Mouse (Mus musculus) hematopoietic stem cell, adult 5-6 weeks (primary cell): Measurements from ENCODE around the gene Clps. TPM values are rescaled to one million over a fixed set of nuclear protein-coding genes. Genes with fewer than 3 reads are reported as not detected.

Experiments
- ATAC-seq, 2 experiments: fragments of 125-278 bp in 1 of 2; replicated peaks in 1 of 2; 2 replicates each; pipeline ENCODE4 v1.8.0; 2016 to 2017; ENCODE audit warnings: inconsistent platforms in 2 of 2, mild to moderate bottlenecking in 2 of 2, moderate number of reproducible peaks in 2 of 2, low read depth in 1 of 2, moderate TSS enrichment in 1 of 2; ENCODE audit not compliant: low FRiP score in 2 of 2, poor library complexity in 2 of 2, severe bottlenecking in 2 of 2, insufficient read depth in 1 of 2, low TSS enrichment in 1 of 2
- total RNA-seq: library from RNA; stranded (forward); fragments of 172-1452, 232-1000 nt; gene quantifications from 2 replicates; pipeline ENCODE4 v1.2.3, GENCODE M21; 2017

Gene Clps
- total RNA-seq, 1 experiment from 2014 or later = not detected

GRCm38 (mm10) chr17:28510445-28511342, 49.9 kb downstream of the Clps start:
- peak in 1 of 2 experiments; percentile 26; a peak in 1 of 4 replicates for ATAC-seq

Other genes with a start within 250 kb of the Clps start
- 7.5 and 19.6 TPM in 2 replicates for gene Fance, start 247.2 kb downstream of the Clps start, total RNA-seq
- gene Rpl10a, start 232.3 kb downstream of the Clps start, total RNA-seq = 828 and 1,143 TPM in 2 replicates
- gene Tead3, start 209.9 kb downstream of the Clps start, total RNA-seq = 0.74 and 0.75 TPM in 2 replicates
- 0.60 TPM in 1 of 2 replicates, not detected in the other for gene Tulp1, start 195.5 kb downstream of the Clps start, total RNA-seq
- gene Fkbp5, start 43.2 kb downstream of the Clps start, total RNA-seq = 46.6 and 47.5 TPM in 2 replicates
- not detected in 2 replicates for gene Armc12, start 30.0 kb downstream of the Clps start, total RNA-seq
- gene Clpsl2, start 11.4 kb downstream of the Clps start, total RNA-seq = not detected in 2 replicates
- 0.13 TPM in 1 of 2 replicates, not detected in the other for gene Lhfpl5, start 14.9 kb upstream of the Clps start, total RNA-seq
- 123 and 135 TPM in 2 replicates for gene Srpk1, start 61.9 kb upstream of the Clps start, total RNA-seq
- gene Slc26a8, start 129.5 kb upstream of the Clps start, total RNA-seq = 0.81 TPM in 1 of 2 replicates, not detected in the other
- 79.5 and 163 TPM in 2 replicates for gene Mapk14, start 130.6 kb upstream of the Clps start, total RNA-seq
- gene AC170998.1, start 165.3 kb upstream of the Clps start, total RNA-seq = 3.9 and 5.7 TPM in 2 replicates
- gene Mapk13, start 208.5 kb upstream of the Clps start, total RNA-seq = 5.6 and 9.4 TPM in 2 replicates
- 7.5 and 13.2 TPM in 2 replicates for gene Brpf3, start 240.3 kb upstream of the Clps start, total RNA-seq